Mouse (Mus musculus): ENCODE measurements around the gene Gnas. TPM values are rescaled to one million over a fixed set of nuclear protein-coding genes. Genes with fewer than 3 reads are reported as not detected.
"Not testable (repeated sequence)": the region's sequence is repeated elsewhere in the genome, so short reads cannot be mapped to it uniquely, and the experiment has no call there.

Gnas gene
- total RNA-seq, 2 experiments from 2014 or later = 1,194 to 1,253 TPM

DNA sequence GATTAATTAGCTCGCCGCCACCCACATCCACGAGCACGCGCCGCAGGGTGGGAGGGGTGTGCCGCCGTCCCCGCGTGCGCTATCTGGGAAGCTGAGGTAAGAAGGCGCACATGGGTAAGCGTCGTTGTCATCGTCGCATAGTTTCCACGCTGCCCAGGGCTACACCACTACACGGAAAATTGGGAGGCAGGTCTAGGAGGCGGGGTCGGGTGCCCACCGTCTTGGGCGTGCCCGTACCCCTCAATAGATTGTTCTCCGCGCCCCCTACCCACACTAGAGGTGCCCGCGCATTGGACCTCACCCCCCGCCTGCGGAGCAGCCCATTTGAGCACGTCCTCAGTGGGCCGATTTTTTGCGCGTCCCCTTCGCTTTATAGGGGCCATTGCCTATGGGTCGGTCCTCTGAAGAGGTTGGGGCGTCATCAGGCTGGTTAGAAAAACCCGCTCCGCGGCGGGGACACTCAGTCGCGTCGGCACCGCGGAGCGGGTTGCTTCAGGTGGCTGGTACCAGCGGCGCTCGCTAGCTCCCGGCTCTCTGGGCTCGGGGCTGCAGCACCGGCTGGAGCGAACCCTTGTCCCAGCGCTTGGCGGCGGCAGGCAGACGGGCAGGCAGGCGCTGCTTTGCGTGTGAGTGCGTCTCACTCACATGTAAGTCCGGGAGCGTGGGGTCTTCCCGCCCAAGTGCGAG lies 43.3 kb downstream of the Gnas start:
- peak; percentile 64 to 65 for DNase-seq

DNA sequence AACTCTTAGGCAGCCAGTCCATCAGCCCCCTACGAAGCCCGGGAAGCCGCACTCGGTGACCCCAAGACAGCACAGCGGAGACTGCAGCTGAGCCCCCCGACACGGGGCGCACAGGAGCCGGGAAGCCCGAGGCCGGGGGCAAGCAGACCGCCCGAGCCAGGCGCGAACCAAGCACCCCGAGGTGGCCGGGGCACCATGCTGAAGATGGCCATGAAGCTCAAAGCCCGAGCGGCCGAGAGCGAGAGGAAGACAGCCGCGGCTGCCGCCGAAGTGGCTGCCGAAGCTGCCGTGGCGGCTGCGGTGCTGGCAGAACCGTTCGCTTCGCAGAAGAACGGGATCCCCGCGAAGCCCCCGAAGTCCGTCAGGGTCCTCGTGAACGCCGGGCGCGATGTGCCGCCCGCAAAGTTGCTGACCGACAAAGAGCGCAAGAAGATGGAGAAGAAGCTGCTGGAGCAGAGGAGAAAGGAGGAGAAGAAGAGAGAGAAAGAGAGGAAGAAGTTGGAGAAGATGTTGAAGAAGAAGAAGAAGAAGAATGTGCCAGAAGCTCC lies 44.3 kb downstream of the Gnas start:
- peak in 1 of 2 experiments; percentile 33 for DNase-seq

DNA sequence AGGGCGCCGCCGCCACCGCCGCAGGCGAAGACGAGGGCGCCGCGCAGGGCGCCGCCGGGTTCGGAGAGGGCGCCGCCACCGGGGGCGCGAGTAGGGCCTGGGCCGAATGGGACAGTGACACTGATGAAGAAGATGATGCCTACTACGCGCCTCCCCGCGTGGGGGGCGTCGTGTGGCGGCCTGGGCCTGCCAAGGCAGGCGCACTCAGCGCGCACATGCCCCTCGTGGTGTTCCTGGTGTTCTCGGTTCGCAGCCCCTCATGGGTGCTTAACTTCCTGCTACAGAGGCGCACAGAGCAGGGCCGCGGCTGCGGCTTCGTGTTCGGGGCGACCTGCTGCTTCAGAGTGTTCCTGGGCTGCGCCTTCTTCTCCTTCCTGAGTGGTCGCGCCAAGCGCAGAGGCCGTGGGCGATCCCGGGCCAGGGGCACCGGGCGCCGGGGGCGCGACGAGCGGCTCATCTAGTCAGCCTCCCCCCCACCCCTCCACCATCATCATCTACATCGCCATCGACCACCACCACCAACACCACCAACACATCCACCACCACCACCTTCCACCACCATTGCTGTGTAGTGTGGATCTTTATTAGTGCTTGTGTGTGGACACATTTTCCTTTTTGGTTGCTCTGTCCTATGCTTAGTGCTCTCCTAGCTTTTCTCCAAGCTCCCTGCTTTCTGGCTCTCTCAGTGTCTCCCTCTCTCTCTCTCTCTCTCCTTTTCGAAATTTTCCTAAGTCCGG lies 45.0 kb downstream of the Gnas start:
- peak; percentile 38 to 65 for DNase-seq

DNA sequence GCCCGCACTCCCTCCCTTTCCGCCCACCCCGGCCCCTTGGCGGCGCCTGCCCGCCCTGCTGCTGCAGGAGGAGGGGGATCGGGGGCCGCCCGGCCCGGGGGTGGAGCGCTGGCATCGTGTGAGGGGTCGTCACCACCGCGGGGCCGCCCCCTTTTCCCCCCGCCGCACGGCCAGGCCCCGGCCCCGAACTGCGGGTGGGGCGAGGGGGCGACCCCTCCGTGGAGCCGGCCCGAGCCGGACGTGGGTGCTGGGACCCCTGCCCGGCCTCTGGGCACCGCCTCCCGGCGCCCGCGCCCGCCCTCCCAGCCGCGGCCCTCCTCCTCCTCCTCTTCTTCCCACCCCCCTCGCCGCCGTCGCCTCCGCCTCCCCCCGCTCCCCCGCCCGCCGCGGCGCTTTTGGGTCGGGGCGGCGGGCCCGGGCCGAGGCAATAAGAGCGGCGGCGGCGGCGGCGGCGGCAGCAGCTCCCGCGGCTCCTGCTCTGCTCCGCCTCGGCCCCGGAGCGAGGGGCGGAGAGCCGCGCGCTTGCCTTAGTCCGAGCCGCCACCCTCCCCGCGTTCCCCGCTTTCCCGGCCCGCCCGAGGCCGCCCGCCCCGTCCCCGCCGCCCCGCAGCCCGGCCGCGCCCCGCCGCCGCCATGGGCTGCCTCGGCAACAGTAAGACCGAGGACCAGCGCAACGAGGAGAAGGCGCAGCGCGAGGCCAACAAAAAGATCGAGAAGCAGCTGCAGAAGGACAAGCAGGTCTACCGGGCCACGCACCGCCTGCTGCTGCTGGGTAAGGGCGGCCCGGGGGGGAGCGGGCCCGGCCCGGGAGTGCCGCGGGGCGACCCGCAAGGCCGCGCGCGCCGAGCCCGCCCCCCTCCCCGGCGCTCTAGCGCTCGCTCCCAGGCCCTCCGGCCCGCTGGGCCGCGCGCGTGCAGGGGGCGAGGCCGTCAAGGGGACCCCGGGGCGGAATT lies 45.8 kb downstream of the Gnas start:
- peak; percentile 85 to 90 for DNase-seq

DNA sequence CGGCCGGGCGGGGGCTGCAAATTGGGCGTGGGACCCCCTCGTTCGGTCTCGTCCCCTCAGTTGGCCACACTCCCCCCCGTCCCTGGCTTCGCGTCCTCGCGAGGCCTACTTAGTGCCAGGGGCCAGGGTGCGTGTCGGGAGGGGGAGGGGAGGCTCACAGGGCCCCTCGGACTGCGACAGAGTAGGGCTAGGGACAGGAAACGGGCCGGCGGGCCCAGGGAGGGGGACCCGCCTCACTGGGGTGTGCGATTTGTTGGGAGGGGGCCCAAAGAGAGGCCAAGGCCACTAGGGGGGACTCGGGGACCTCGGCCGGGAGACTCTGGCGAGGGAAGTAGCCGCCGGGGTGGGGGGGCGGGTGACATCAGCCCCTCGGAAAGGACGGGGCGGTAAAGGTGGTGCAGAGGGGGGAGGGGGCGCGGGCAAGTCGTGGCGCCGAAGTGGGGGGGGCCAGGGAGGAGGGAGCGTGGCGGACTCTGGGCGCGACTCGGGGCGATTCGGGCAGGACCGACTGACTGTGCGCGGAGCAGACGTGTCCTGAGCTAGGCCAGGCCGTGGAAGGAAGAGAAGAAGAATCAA lies 46.6 kb downstream of the Gnas start:
- DNase-seq = peak; percentile 85 to 87

DNA sequence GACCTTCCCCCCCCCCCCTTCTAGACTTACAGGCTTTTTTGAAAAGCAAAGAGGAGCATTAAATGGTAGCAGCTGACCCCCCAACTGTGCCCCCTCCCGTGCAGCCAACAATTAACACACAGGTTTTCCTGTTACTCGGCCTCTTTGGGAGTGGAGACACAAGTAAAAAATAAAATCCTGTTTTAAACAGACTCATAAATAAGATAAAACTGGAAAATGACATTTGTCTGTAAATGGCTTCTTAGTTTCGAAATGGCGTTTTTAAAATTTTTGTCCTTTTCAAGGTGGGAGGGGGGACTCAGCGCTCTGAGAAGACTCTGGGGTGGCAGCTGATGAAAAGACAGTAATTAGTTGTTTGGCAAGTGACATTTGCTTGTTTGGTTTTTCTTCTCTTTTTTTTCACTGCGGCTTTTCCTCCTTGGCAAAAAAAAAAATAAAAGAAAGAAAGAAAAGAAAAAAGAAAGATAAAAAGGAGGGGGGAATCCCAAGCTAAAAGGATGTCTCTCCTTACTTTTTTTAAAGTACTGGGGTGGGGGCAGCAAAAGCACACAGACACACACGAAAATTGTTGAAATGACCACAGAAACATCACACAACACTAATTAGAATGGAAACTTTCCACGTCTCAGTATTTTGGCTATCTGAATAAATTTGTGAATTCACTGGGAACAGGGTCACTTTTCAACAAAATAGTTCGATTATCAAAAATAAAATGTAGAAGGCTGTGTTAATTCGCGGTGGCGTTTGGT lies 47.3 kb downstream of the Gnas start:
- DNase-seq = peak in 1 of 2 experiments; percentile 28

DNA sequence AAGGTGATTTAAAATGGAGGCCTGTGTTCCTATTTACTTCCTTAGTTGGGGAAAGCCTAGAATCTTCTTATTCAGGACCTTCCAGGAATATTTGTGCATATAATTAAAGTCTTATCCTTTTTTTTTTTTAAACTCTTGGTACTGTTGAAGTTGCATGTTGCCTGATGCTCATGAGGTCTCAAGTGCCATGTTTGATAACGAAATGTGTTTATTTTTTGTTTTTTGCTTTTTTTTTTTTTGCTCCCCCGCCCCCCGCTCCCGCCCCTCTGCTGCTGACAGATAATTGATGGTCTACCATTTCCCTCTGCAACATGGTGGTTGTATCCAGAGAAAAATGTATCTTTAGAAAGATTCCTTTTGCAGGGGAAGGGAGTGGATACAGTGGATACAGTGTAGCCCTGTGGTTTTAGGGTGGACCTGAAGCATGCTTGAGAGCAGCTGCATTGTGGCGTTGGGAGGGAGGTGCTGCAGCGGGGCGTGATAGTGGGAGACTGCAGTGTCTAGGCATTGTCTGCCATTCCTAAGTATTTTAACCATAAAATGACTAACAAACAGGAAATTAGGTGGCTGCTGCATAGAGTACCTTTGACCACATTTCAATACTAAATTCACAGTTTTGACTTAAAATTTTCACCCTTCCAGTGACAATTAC lies 49.2 kb downstream of the Gnas start:
- peak in 1 of 2 experiments; percentile 31 for DNase-seq

DNA sequence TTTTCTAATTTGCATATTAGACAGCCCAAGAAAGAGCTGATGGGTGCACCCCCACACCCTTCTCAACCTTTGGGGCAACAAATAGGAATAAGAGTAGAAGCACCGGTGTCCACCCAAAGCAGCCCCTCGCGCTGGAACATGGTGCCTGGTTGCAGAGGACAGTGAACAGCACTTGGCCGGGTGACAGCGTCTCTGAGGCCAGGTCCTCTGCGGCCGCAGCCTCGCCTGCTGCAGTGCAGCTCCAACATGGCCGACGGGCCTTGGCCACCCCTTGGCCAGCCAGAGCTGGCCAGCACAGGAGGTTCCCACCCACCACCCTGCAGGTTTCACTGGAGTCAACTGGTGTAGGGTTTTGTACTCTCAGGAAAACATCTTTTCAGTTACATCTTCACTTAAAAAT lies 50.3 kb downstream of the Gnas start:
- peak; percentile 44 to 54 for DNase-seq

DNA sequence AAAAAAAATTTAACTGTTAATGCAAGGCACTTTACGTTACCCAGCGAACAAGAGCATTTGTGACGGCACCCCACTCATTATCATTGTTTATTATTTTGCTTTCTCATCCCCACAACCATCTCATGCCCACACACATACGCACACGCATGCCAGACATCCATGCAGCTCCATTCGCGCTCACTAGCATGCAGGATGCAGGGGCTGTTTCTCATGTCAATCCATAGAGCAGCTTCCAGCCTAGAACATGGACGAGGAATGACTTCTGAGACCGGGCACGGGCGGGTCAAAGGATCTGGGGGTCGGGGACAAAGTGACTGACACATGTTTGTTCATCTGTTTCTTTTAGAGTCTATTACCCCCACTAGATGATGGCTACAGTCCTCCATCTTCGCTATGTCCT lies 53.2 kb downstream of the Gnas start:
- no peak for DNase-seq

DNA sequence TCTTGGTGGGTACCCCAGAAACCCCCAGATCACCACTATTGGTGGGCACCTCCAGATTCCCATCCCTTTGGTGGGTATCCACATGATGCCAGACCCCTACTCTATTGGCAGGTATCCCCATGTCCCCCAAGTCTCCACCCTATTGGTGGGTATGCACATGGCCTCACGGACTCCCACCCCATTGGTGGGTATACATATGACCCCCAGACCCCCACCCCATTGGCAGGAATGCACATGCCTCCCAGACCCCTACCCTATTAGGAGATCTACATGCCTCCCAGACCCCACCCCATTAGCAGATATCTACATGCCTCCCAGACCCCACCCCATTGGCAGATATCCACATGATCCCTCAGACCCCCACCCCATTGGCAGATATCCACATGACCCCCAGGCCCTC lies 55.6 kb downstream of the Gnas start:
- peak in 1 of 2 experiments; percentile 10 for DNase-seq

DNA sequence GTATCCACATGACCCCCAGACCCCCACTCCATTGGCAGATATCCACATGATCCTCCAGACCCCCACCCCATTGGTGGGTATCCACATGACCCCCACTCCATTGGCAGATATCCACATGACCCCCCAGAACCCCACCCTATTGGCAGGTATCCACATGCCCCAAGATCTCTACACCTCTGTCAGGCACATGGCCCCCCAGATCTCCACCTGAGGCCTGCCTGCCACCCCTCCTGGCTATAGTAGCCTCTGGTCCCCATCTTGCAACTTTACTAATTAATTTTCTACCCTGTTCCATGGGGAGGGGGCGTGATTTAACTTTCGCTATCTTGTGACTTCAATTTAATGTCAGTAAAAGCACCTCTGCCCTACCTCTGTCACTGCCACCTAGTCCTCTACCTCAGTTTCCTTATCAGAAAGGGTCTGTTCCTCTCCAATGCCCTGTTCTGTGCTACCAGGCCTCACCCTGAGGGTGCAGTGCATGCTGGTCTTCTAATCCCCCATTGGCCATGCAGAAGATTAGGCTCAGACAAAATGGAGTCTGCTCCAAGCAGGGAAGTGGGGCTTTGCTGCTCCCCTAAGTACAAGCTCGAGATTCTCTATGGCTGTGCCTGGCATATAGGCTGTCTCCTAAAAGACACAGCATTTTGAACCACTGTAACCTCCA lies 56.2 kb downstream of the Gnas start:
- peak in 1 of 2 experiments; percentile 10 for DNase-seq

DNA sequence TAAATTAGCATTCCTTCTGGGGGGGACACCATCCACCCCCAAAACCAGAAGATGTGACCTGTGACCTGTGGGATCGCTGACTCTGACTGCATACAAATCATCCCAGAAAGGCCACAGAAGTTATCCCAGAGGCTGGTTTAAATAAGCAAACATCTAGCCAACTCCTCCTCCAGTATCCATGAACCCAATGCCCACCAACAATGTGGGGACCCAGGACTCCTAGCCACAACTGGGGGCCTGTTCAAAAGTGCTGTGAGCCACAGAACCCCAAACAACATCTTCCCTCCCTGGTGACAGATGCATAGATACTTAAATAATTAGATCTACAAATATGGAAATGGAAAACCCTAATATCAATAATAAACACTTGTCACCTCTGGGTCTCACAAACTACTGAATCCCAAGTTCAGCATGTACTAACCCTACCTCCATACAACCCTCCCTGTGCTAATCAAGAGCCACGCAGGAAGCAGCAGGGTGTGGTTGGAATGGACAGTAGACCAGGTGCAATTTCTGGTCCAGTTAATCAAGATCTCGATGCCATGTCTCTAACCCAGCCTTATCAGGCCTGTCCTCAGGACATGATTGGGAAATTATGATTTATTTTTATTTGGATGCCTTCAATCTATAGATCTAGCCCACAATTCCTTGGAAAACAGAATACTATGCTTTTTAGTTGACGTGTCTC lies 56.9 kb downstream of the Gnas start:
- DNase-seq = peak in 1 of 2 experiments; percentile 7

DNA sequence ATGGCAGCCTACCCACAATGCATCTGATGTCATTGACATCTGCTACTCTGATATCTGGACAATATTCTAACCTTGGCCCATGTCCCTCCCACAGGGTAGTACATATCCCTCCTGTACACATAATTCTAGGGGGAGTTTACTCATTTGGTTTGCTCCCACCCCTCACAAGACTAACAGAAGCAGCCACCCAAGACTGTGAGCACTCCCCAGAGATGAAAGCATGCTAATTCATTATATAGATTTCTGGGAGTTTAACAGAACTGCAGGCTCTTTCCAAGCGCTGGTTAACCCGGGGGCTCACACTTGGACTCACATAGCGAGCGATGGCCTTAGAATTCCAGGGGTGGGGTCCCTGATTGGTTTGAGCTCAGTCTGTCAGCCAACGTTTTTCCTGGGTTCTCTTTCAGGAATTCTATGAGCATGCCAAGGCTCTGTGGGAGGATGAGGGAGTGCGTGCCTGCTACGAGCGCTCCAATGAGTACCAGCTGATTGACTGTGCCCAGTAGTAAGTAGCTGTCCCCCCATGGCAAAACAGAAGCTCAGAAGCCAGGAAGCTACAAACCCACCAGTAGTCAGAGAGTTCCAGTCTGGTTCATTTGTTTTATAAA lies 58.8 kb downstream of the Gnas start:
- peak in 1 of 2 experiments; percentile 18 for DNase-seq

DNA sequence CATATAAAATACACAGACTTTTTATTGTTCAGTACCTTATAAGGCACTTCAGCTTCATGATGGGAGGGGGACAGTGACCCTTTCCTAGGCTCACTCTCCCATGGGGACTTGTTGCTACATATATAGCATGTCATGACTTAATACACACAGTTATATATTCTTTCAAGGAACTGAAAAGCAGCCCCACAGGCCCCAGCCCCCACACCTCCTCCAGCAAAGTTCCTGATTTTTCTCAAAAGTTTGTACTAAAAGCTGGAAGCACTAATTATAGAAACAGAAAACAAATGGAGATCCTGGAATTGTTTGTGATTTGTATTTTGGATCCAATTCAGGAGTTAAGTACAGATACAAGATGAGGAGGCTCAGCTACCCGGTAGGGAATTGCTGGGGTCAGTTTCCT lies 59.4 kb downstream of the Gnas start:
- DNase-seq = peak in 1 of 2 experiments; percentile 21

DNA sequence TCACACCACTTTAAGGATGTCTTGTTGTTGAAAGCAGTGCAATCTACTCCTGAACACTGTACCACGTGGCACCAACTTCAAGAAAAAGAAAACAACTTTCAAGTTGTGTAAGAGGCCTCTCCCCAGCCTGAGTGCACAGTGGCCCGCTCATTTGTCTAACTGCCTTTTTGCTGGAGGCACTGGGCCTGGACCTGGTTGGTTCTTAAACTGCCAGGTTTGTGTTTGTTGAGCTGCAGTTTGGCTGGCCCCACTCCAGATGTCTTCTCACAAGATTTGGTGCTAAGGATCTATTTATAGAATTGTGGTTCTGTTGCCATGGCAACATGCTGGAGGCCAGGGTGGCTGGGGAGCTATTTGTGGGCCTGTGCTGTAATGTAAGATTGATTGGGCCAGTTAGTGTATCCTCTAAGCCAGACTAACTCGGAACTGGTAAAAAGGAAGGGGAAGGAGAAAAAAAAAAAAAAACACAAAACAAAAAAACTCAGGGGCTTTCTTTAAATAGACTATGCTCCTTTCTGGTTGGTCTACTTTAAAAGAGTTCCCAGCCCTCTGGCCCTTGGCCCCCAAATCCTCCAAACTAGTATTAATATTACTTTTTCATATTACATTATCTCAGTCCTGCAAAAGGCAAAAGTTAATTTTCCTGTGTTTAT lies 60.0 kb downstream of the Gnas start:
- DNase-seq = peak; percentile 92 to 93

DNA sequence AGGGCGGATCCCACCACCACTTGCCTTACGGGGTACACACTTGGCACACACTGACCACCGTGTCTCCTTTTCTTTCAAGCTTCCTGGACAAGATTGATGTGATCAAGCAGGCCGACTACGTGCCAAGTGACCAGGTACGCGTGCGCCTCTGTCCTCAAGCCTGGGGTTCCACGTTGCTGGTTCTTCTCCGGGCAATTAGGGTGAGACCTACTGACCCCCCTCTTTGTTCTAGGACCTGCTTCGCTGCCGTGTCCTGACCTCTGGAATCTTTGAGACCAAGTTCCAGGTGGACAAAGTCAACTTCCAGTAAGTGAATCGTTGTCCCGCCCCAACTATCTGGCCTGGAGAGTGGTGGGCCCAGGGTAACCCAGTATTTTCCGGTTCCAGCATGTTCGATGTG lies 60.9 kb downstream of the Gnas start:
- DNase-seq = peak in 1 of 2 experiments; percentile 39

DNA sequence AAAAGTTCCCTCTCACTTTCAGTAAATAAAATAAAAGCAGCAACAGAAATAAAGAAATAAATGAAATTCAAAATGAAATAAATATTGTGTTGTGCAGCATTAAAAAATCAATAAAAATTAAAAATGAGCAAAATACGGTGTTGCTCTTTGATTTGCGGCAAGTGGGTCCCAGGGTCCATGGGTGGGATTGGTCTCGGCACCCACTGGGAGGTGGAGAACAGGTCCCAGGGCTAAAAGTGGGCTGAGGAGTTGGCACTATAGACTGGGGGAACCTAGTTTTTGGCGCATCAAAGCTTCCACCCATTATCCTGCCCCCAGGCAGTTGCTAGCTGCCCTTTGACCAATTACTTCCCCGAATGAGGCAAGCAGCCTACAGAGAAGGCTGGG lies 62.5 kb downstream of the Gnas start, which contains the start of gene Gm20721:
Gene Gm20721, minus strand, starts transcription at position 101 of the 387 bp plus-strand sequence.
- DNase-seq = no peak

DNA sequence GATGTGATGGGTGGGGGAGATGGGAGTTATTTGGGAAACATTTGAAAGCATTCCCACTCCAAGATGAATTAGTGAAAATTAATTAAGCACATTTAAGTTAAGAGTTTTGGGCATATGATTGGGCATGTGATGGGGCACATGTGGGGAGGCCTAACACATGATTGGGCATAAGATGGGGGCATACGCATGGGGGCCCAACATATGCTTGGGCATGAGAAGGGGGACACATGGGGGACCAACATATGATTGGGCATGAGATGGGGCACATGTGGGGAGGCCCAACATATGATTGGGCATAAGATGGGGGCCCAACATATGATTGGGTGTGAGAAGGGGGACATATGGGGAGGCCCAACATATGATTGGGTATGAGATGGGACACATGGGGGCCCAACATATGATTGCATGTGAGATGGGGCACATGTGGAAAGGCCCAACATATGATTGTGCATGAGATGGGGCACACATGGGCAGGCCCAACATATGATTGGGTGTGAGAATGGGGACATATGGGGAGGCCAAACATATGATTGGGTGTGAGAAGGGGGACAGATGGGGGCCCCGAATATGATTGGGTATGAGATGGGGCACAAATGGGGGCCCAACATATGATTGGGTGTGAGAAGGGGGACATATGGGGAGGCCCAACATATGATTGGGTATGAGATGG lies 63.0 kb downstream of the Gnas start:
- DNase-seq = not testable (repeated sequence)
